Mouse (Mus musculus): ENCODE measurements around the gene 3425401B19Rik. TPM values are rescaled to one million over a fixed set of nuclear protein-coding genes. Genes with fewer than 3 reads are reported as not detected.

3425401B19Rik gene
- total RNA-seq (2023), result not detected

GRCm38 (mm10) chr14:32685124-32685826 lies at the start of gene 3425401B19Rik:
Gene 3425401B19Rik, minus strand, starts transcription at chr14:32685293.

Other genes starting within 250 kb of the 3425401B19Rik start
- not detected for gene Slc18a3, start 220.4 kb downstream of the 3425401B19Rik start, total RNA-seq (2023)
- not detected for gene Chat, start 219.3 kb downstream of the 3425401B19Rik start, total RNA-seq (2023)
- gene Ercc6, start 171.8 kb downstream of the 3425401B19Rik start, total RNA-seq (2023), result 60.1 TPM
- not detected for gene Prrxl1, start 85.9 kb downstream of the 3425401B19Rik start, total RNA-seq (2023)
- gene Tmem273, start 100.7 kb upstream of the 3425401B19Rik start, total RNA-seq (2023), result 0.67 TPM
- not detected for gene Fam170b, start 148.7 kb upstream of the 3425401B19Rik start, total RNA-seq (2023)
- gene Vstm4, start 171.5 kb upstream of the 3425401B19Rik start, total RNA-seq (2023), result 0.26 TPM

All from CD4-positive naive resting alpha-beta T cell, adult 76 days (primary cell).